Mouse (Mus musculus) midbrain, embryonic 12.5 days (tissue): ENCODE measurements around the gene Hoxa3. TPM values are rescaled to one million over a fixed set of nuclear protein-coding genes. Genes with fewer than 3 reads are reported as not detected.

Source experiments
- ATAC-seq: fragments of 200-750 bp; cut with Nextera tagmentation; 2 replicates; pipeline ENCODE4 v1.8.0; 2017; ENCODE audit warnings: low read depth, moderate TSS enrichment, moderate library complexity; ENCODE audit not compliant: low FRiP score
- H3K27ac ChIP-seq: fragments of 300-500 bp; sonication (generic); replicated peaks from 2 replicates; pipeline ENCODE4 v1.5.1; 2016; ENCODE audit warnings: mild to moderate bottlenecking
- H3K27me3 ChIP-seq: fragments of 300-500 bp; sonication (generic); 2 replicates; pipeline ENCODE4 v1.6.1; 2016; ENCODE audit warnings: mild to moderate bottlenecking
- H3K36me3 ChIP-seq: fragments of 300-500 bp; sonication (generic); 2 replicates; pipeline ENCODE4 v1.6.1; 2016
- H3K4me1 ChIP-seq: fragments of 300-500 bp; sonication (generic); 2 replicates; pipeline ENCODE4 v1.6.1; 2016
- H3K4me2 ChIP-seq: fragments of 300-500 bp; sonication (generic); replicated peaks from 2 replicates; pipeline ENCODE4 v1.6.1; 2016; ENCODE audit warnings: mild to moderate bottlenecking, moderate library complexity
- H3K4me3 ChIP-seq: fragments of 300-500 bp; sonication (generic); 2 replicates; pipeline ENCODE4 v1.5.1; 2016; ENCODE audit warnings: mild to moderate bottlenecking
- H3K9ac ChIP-seq: fragments of 300-500 bp; sonication (generic); replicated peaks from 2 replicates; pipeline ENCODE4 v1.6.1; 2016; ENCODE audit warnings: mild to moderate bottlenecking, moderate library complexity
- H3K9me3 ChIP-seq: fragments of 300-500 bp; sonication (generic); 2 replicates; pipeline ENCODE4 v1.6.1; 2016; ENCODE audit warnings: mild to moderate bottlenecking
- WGBS: fragments of 180-500 bp; shearing (Covaris S2); methylation state at CpG from one replicate; pipeline ENCODE4 v1.1.7; 2016; 5-methylcytosine and 5-hydroxymethylcytosine counted together
- polyA plus RNA-seq: library from polyadenylated mRNA; unstranded; fragments of >200 nt; fragmentation: Nextera tagmentation; extraction: Ambion mirVana; gene quantifications from 2 replicates; pipeline ENCODE4 v1.2.1, GENCODE M21; 2016

Gene Hoxa3
- polyA plus RNA-seq, 1 experiment from 2014 or later, result not detected

DNA sequence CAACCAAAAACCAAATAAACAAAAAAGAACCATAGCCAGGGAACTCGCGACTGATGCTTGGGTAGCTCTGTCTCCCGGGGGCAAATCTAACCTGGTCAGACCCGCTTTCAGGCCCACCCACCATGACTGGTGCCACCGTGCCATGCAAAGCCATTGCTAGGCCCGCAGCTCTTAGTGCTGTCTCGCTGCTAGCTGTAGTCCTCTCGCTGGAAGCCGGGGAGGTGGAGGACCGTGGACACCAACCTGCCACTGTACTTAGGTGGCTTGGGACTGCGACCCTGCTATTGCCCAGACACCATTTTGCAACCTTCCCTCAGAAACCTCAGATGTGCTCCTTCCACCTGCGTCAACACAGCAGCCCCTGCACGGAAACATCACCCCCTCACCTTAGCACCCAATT, 1.2 kb downstream of the Hoxa3 start:
- Histone ChIP-seq H3K4me3 (no peak overlapping the region), H3K27ac (no peak overlapping the region), H3K9ac (no peak overlapping the region), H3K4me2 (no peak overlapping the region), H3K27me3 (peaks cover 98% of the 10 kb centered on the region), H3K4me1 (peaks cover 10% of the 10 kb centered on the region), H3K9me3 (no peaks in the 10 kb centered on the region), H3K36me3 (no peaks in the 10 kb centered on the region)
- WGBS, result 4% methylated on average over 13 of the region's 13 CpGs
- no peak for ATAC-seq

DNA sequence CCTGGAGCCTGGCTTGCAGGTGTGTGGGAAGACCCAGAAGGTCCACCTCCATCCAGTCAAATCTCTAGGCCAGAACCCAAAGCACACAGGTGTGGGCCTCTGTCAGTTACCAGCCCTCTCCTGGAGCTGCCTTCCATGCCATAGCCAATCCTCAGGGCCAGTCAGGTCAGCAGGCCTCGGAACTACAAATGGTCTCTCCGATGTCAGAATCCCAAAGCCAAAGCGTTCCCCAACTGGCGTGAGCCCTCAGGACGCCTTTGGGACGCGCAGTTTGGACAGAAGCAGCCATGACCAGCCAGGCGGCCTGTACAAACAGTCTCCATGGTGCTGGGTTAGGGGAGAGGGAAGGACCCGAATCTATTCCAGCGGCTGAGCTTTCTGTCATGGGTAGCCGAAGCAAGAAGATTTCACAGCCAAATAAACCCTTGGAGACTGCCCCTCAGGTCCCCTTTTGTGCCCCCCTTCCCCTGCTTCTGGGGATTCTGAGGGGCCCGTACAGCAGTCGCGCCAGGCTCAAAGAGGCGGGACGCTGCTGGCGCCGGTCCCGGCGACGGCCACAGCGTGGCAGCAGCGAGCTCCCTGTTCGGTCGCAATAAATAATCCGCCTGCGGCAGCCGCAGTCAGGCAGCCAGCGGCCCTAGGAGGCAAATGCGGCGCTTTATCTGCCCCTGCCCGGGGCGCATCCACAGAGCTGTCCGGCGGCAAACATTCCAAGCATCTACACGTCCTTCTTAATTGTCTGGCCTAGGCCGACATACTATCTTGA, 1.8 kb downstream of the Hoxa3 start:
- peak; percentile 34 for ATAC-seq
- Histone ChIP-seq H3K27me3 (peaks cover 98% of the 10 kb centered on the region), H3K9me3 (no peaks in the 10 kb centered on the region), H3K36me3 (no peaks in the 10 kb centered on the region), H3K9ac (no peak overlapping the region), H3K27ac (no peak overlapping the region), H3K4me2 (no peak overlapping the region), H3K4me1 (peaks cover 8% of the 10 kb centered on the region; the same call in 1 of the 2 replicates), H3K4me3 (no peak overlapping the region)
- under 1% methylated on average over 37 of the region's 37 CpGs for WGBS

DNA sequence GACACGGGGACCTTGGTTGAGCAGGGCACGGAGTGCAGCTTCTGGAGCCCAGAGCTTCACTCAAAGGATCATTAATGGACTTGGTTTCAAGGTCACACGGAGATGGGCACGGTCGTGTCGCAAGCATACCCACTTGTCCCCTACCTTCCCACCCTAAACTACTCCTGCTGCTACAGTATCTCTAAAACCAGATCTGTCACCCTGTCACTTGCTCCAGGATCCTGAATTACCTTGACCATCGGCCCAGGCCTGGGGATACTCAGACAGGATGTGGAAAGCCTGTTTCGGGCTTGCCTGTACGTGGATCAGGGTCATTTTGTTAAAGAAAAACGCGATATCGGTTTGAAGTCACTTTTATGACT, 3.5 kb downstream of the Hoxa3 start:
- Histone ChIP-seq H3K27me3 (peaks cover 98% of the 10 kb centered on the region), H3K27ac (no peak overlapping the region), H3K9me3 (no peaks in the 10 kb centered on the region), H3K4me1 (peaks cover 8% of the 10 kb centered on the region; the same call in 1 of the 2 replicates), H3K4me3 (no peak overlapping the region), H3K4me2 (no peak overlapping the region), H3K9ac (no peak overlapping the region), H3K36me3 (no peaks in the 10 kb centered on the region)
- ATAC-seq, result no peak
- WGBS, result 9% methylated on average over 12 of the region's 12 CpGs

DNA sequence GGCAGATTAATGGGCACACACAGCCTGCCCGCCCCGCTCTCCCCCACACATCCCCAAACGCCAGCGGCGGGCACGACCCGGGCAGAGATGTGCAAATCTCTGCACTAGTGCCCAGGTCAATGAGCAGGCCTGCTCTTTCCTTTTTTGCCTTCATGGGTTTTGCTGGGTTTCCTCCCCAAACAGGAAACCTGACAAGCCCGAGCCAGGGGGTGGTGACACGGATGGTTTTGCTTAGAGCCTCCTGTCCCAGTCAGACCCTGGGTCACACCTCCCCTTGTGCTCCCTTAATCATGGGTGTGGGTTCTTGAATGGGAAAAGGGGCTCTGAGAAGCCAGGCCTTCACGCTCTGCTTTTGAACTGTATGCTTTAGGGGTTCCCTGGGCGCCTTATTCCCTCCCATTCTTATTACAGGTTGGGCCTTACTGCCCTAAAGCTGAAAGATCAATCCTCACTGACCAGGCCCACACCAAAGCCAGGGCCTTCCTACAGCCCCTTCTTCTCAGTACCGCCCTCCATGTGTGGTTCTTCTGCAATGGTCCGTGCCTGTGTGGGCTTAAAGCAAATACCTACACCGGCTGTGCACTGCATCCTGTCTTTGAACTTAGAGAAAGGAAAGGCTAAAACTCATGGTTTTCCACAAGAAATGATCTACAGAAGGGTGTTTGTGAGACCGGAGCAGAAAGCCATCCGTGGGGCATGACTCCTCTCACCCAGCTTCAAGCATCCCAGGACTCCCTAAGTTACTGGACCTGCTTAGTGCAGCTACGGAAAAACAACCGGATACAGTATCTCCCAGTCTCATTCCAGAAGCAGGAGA, 4.1 kb downstream of the Hoxa3 start:
- H3K4me1 ChIP-seq, result peaks cover 14% of the 10 kb centered on the region; the same call in 1 of the 2 replicates
- H3K27ac ChIP-seq, result no peak overlapping the region
- peak overlapping the region; percentile 13; the same call in 1 of the 2 replicates for H3K4me2 ChIP-seq
- peaks cover 98% of the 10 kb centered on the region for H3K27me3 ChIP-seq
- no peaks in the 10 kb centered on the region for H3K36me3 ChIP-seq
- H3K9ac ChIP-seq, result no peak overlapping the region
- ATAC-seq, result no peak
- no peaks in the 10 kb centered on the region for H3K9me3 ChIP-seq
- whole genome bisulfite sequencing, result 5% methylated on average over 18 of the region's 18 CpGs
- 0 out of 2 replicates have a peak overlapping the region, but pooled peaks have one; percentile 13 for H3K4me3 ChIP-seq

DNA sequence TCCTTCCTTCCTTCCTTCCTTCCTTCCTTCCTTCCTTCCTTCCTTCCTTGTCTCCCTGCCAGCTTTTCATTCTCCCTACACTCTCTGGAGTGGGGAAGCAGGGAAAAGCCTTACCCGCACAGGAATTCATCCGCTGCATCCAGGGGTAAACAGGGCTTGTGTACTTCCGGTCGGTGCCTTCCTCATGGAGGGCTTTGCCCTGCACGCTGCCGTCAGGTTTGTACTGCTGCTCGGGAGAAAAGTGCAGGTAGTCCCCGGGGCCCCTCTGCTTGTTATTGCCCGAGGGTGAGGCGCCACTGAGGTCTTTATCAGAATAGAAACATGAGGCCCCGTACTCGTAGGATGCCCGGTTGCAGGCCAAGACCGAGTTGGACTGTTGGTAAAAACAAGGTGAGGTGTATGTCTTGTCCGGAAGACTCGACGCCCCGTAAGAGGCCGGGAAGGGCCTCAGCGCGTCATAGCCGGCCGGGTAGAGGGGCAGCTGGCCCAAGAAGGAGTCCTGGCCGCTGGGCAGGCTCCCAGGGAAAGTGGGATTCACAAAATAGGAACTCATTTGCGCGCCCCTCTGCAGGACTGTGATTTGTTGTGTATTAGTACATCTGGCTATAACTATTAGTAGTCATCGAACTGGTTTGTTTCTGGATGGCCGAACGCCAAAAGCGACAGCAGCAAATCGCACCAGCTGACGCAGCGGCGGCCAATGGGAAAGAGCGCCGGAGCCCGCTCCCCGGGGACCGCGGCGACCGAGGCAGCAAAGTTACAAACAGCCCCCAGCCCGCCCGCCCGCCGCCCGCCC, 4.9 kb downstream of the Hoxa3 start, which contains the start of gene Hoxa6:
Gene Hoxa6 (minus strand): TSS at position 651 of the 796 bp plus-strand sequence.
- 1% methylated on average over 47 of the region's 47 CpGs for WGBS
- ATAC-seq, result no peak
- Histone ChIP-seq H3K27me3 (peaks cover 99% of the 10 kb centered on the region), H3K4me3 (0 out of 2 replicates have a peak within 1 kb of the TSS, but pooled peaks have one; percentile 13), H3K9ac (no peak within 1 kb of the TSS), H3K27ac (no peak within 1 kb of the TSS), H3K4me1 (peaks cover 17% of the 10 kb centered on the region; the same call in 1 of the 2 replicates), H3K36me3 (no peaks in the 10 kb centered on the region), H3K4me2 (peak within 1 kb of the TSS; percentile 13; the same call in 1 of the 2 replicates), H3K9me3 (no peaks in the 10 kb centered on the region)

DNA sequence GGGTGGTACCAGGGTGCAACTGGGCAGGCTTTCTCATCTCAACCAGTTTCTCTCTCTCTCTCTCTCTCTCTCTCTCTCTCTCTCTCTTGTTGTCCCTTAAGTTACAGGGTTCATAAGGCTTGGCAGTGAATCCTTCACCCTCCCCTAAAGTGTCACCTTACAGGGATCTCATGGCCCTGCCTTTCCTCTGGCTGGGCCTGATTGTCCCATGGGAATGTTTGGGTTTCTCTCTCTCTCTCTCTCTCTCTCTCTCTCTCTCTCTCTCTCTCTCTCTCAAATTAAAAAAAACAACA, 5.5 kb downstream of the Hoxa3 start:
- ATAC-seq, result no peak
- Histone ChIP-seq H3K36me3 (no peaks in the 10 kb centered on the region), H3K4me1 (peaks cover 17% of the 10 kb centered on the region; the same call in 1 of the 2 replicates), H3K4me2 (no peak overlapping the region), H3K9ac (no peak overlapping the region), H3K9me3 (no peaks in the 10 kb centered on the region), H3K4me3 (no peak overlapping the region), H3K27ac (no peak overlapping the region), H3K27me3 (peaks cover 99% of the 10 kb centered on the region)

DNA sequence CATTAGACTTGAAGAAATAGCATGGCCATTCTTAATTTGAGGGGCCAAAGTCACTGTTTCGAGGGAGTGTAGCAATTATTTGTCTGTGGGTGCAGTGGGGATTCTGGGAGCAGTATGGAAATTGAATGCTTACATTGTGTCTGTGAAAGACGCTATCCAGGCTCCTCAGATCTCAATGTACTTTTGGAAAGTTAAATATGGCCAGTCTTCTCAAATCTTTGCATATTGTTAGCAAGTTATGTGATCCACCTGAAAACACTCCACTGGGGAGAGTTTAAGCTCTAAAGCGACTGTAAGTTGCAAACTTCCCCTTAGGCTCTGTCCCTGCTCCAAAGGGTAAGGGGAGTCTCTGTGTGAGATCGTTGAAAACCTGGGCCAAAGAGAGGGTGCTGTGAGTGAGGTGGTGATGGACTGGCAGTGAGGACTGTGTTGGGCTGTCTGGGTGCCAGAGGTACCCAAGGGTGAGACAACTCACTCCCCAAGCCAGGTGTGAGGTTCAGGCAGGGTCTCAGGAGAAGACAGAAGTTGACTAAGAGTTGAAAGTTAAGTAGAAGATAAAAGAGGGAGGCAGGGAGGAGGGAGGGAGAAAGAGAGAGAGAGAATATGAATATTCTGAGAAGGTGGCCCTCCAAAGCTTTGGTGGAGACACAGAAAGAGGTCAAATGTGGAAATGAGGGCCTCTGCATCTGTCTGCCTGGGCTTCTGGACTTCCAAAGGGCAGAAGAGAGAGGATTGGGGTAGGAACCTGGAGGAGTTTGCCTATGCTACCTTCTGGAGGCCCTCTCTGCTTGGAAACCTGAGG, 6.1 kb downstream of the Hoxa3 start:
- Histone ChIP-seq H3K9ac (no peak overlapping the region), H3K27ac (no peak overlapping the region), H3K9me3 (no peaks in the 10 kb centered on the region), H3K4me1 (peaks cover 17% of the 10 kb centered on the region; the same call in 1 of the 2 replicates), H3K27me3 (peaks cover 98% of the 10 kb centered on the region), H3K4me3 (no peak overlapping the region), H3K4me2 (no peak overlapping the region), H3K36me3 (no peaks in the 10 kb centered on the region)
- 3% methylated on average over 4 of the region's 4 CpGs for WGBS
- no peak for ATAC-seq

DNA sequence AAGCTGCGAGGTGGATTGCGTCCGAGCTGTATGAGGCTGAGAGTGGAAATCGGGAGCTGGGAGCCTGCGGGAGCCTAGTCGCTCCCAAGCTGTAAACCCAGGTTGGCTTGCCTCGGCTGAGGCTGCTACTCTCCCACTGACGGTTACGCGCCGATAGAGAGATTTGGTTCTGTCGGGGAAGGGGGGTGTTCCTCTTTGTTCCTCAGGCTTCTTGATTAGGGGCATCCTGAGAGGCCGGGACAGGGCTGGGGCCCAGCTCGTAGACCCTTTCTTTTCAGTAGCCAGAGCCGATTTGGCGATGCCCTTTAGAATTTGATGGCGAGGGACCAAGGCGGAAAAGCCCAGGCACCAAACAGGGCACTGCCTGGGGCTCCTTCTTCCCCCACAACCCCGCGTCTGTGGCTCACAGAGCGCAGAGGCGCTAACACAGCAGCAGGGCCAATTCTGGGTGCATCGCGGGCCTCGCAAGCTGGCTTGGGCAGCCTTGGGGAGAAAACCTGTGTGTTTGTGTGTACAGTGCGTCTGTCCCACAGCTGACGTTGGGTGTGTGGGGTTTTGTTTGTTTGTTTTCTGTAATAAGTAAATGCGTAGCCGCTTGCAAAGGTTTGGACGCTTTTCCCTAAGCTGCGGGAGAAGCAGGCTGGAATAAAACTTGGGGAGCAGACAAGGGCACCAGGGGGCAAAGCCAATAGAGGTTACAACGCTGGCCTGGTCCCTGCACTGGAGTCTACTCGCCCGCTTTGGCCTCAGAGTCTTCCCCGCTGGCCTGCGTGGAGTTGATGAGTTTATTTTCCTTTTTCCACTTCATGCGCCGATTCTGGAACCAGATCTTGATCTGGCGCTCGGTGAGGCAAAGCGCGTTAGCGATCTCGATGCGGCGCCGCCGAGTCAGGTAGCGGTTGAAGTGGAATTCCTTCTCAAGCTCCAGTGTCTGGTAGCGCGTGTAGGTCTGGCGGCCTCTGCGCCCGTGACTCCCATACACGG, 7.2 kb downstream of the Hoxa3 start:
- Histone ChIP-seq H3K9me3 (no peaks in the 10 kb centered on the region), H3K4me3 (no peak overlapping the region), H3K36me3 (no peaks in the 10 kb centered on the region), H3K27ac (no peak overlapping the region), H3K4me1 (peaks cover 14% of the 10 kb centered on the region; the same call in 1 of the 2 replicates), H3K4me2 (no peak overlapping the region), H3K27me3 (peaks cover 98% of the 10 kb centered on the region), H3K9ac (no peak overlapping the region)
- no peak for ATAC-seq
- WGBS, result under 1% methylated on average over 55 of the region's 55 CpGs

DNA sequence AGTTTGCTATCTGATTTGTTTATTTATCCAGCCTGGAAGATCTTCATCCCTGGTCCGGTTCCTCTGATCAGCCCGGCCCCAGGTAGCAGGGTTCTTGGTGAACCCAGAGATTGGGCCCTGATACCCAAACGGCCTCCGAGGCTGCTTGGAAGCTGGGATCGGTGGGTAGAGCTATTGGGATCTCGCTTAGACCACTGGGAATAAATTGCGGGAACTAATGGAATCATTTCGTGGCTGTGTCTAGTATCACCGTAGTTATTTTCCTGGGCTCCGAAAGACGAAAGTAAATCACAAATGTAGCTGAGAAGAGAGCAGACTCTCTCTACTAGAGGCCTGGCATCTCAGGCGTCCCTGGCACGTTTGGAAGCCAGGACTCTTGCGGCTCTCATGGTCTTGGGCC, 7.9 kb downstream of the Hoxa3 start:
- 5% methylated on average over 14 of the region's 14 CpGs for WGBS
- Histone ChIP-seq H3K27ac (no peak overlapping the region), H3K4me3 (no peak overlapping the region), H3K9me3 (no peaks in the 10 kb centered on the region), H3K9ac (no peak overlapping the region), H3K4me2 (no peak overlapping the region), H3K4me1 (peaks cover 14% of the 10 kb centered on the region; the same call in 1 of the 2 replicates), H3K27me3 (peaks cover 99% of the 10 kb centered on the region), H3K36me3 (no peaks in the 10 kb centered on the region)
- ATAC-seq, result no peak

DNA sequence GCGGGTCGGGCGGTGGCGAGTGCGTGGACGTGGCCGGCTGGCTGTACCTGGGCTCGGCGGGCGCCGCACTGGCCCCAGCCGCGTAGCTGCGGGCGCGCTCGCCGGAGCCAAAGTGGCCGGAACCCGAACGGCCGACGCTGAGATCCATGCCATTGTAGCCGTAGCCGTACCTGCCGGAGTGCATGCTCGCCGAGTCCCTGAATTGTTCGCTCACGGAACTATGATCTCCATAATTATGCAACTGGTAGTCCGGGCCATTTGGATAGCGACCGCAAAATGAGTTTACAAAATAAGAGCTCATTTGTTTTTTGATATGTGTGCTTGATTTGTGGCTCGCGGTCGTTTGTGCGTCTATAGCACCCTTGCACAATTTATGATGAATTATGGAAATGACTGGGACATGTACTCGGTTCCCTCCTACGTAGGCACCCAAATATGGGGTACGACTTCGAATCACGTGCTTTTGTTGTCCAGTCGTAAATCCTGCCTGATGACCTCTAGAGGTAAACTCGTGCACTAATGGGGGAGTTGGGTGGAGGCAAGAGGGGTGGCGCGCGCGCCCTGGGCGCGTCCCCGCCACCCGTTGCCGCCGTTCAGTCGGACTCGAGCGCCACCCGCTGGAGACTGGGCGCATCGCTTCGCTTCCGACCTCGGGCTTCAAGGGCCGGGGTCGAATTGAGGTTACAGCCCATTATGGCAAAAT, 8.9 kb downstream of the Hoxa3 start, which contains the start of gene Hoxa5:
Gene Hoxa5 (minus strand): TSS at position 538 of the 703 bp plus-strand sequence.
- H3K27ac ChIP-seq, result no peak within 1 kb of the TSS
- no peaks in the 10 kb centered on the region for H3K9me3 ChIP-seq
- H3K27me3 ChIP-seq, result peaks cover 99% of the 10 kb centered on the region
- H3K36me3 ChIP-seq, result no peaks in the 10 kb centered on the region
- peak within 1 kb of the TSS; percentile 32 for H3K4me2 ChIP-seq
- H3K9ac ChIP-seq, result no peak within 1 kb of the TSS
- H3K4me1 ChIP-seq, result peaks cover 14% of the 10 kb centered on the region; the same call in 1 of the 2 replicates
- no peak for ATAC-seq
- WGBS, result under 1% methylated on average over 65 of the region's 65 CpGs
- H3K4me3 ChIP-seq, result peak within 1 kb of the TSS; percentile 28
